Mouse (Mus musculus) myocyte (in vitro differentiated cells): ENCODE data around the gene Gm17535. TPM values are rescaled to one million over a fixed set of nuclear protein-coding genes. Genes with fewer than 3 reads are reported as not detected.
"Not testable (repeated sequence)": the region's sequence is repeated elsewhere in the genome, so short reads cannot be mapped to it uniquely, and the experiment has no call there.

Experiments
- H3K27me3 ChIP-seq: one replicate; pipeline ENCODE4 v1.6.1; 2011; ENCODE audit not compliant: control insufficient read depth, insufficient read depth, insufficient read length
- H3K36me3 ChIP-seq: one replicate; pipeline ENCODE4 v1.6.1; 2011; ENCODE audit not compliant: control insufficient read depth, insufficient read depth
- H3K4me2 ChIP-seq: one replicate; pipeline ENCODE4 v1.6.1; 2011; ENCODE audit warnings: low read depth, control low read depth
- H3K4me3 ChIP-seq: one replicate; pipeline ENCODE4 v1.5.1; 2011; ENCODE audit warnings: mild to moderate bottlenecking, control low read depth, moderate library complexity
- H3K79me2 ChIP-seq: one replicate; pipeline ENCODE4 v1.6.1; 2011; ENCODE audit not compliant: control insufficient read depth, insufficient read depth
- H3ac ChIP-seq: one replicate; pipeline ENCODE4 v1.6.1; 2011; ENCODE audit not compliant: control insufficient read depth, insufficient read length
- polyA plus RNA-seq: library from polyadenylated mRNA; unstranded; fragments of >200 nt; fragmentation: generic; extraction: Trizol; gene quantifications from one replicate; pipeline ENCODE4 v1.2.1, GENCODE M21; 2012; ENCODE audit warnings: missing spikeins

Gm17535 gene
- polyA plus RNA-seq = not detected

GRCm38 (mm10) chr9:3034299-3034698, at the start of gene Gm17535:
Gm17535 (plus strand) TSS chr9:3034599.
- H3K27me3 ChIP-seq, H3ac ChIP-seq, H3K4me3 ChIP-seq, H3K36me3 ChIP-seq, H3K79me2 ChIP-seq, H3K4me2 ChIP-seq: not testable (repeated sequence)

GRCm38 (mm10) chr9:3000445-3000972, 33.9 kb upstream of the Gm17535 start, which contains the start of gene Gm10722:
Gm10722 (plus strand) TSS chr9:3000922.
- not testable (repeated sequence) for H3K4me2 ChIP-seq, H3K36me3 ChIP-seq, H3K79me2 ChIP-seq, H3K4me3 ChIP-seq, H3ac ChIP-seq, H3K27me3 ChIP-seq

- H3K4me2 ChIP-seq, H3K4me3 ChIP-seq, H3K79me2 ChIP-seq, H3K27me3 ChIP-seq, H3ac ChIP-seq, H3K36me3 ChIP-seq: not testable (repeated sequence)
These were observed 33.4 kb upstream of the Gm17535 start for GRCm38 (mm10) chr9:3001006-3001405.

- H3K4me3 ChIP-seq, H3K79me2 ChIP-seq, H3ac ChIP-seq, H3K36me3 ChIP-seq, H3K27me3 ChIP-seq, H3K4me2 ChIP-seq: not testable (repeated sequence)
These were observed 32.3 kb upstream of the Gm17535 start for GRCm38 (mm10) chr9:3001948-3002659.

GRCm38 (mm10) chr9:3002794-3003396, 31.5 kb upstream of the Gm17535 start, which contains the start of gene Gm11168:
Gm11168 (plus strand) TSS chr9:3003346.
- not testable (repeated sequence) for H3ac ChIP-seq, H3K4me2 ChIP-seq, H3K27me3 ChIP-seq, H3K79me2 ChIP-seq, H3K36me3 ChIP-seq, H3K4me3 ChIP-seq

GRCm38 (mm10) chr9:3006179-3006578, 28.2 kb upstream of the Gm17535 start:
- not testable (repeated sequence) for H3K79me2 ChIP-seq, H3K4me3 ChIP-seq, H3K27me3 ChIP-seq, H3K36me3 ChIP-seq, H3K4me2 ChIP-seq, H3ac ChIP-seq

GRCm38 (mm10) chr9:3006636-3007035, 27.8 kb upstream of the Gm17535 start:
- not testable (repeated sequence) for H3K79me2 ChIP-seq, H3ac ChIP-seq, H3K4me2 ChIP-seq, H3K36me3 ChIP-seq, H3K27me3 ChIP-seq, H3K4me3 ChIP-seq

- H3K79me2 ChIP-seq, H3K36me3 ChIP-seq, H3K4me3 ChIP-seq, H3K4me2 ChIP-seq, H3K27me3 ChIP-seq, H3ac ChIP-seq: not testable (repeated sequence)
These were observed 27.1 kb upstream of the Gm17535 start for GRCm38 (mm10) chr9:3007272-3007671.

GRCm38 (mm10) chr9:3009331-3009730, 25.1 kb upstream of the Gm17535 start:
- not testable (repeated sequence) for H3K4me2 ChIP-seq, H3K27me3 ChIP-seq, H3K36me3 ChIP-seq, H3K4me3 ChIP-seq, H3K79me2 ChIP-seq, H3ac ChIP-seq

- not testable (repeated sequence) for H3K79me2 ChIP-seq, H3K36me3 ChIP-seq
These were observed 22.3 kb upstream of the Gm17535 start for GRCm38 (mm10) chr9:3012054-3012621.

GRCm38 (mm10) chr9:3012733-3013279, 21.6 kb upstream of the Gm17535 start, which contains the start of gene Gm10721:
Gm10721 (plus strand) TSS chr9:3013140.
- not testable (repeated sequence) for H3K36me3 ChIP-seq, H3K27me3 ChIP-seq, H3ac ChIP-seq, H3K79me2 ChIP-seq, H3K4me3 ChIP-seq, H3K4me2 ChIP-seq

More at GRCm38 (mm10) chr9:3012054-3012621, 22.3 kb upstream of the Gm17535 start:
- H3K27me3 ChIP-seq, H3K4me3 ChIP-seq, H3ac ChIP-seq, H3K4me2 ChIP-seq: not testable (repeated sequence)

- H3K27me3 ChIP-seq, H3K79me2 ChIP-seq, H3K4me3 ChIP-seq, H3ac ChIP-seq, H3K36me3 ChIP-seq, H3K4me2 ChIP-seq: not testable (repeated sequence)
These were observed 19.0 kb upstream of the Gm17535 start, which contains the start of gene Gm10720 for GRCm38 (mm10) chr9:3015354-3015753. Gm10720 (plus strand) TSS chr9:3015654.
